Mouse (Mus musculus): ENCODE results near the gene Tmem102.

DNA sequence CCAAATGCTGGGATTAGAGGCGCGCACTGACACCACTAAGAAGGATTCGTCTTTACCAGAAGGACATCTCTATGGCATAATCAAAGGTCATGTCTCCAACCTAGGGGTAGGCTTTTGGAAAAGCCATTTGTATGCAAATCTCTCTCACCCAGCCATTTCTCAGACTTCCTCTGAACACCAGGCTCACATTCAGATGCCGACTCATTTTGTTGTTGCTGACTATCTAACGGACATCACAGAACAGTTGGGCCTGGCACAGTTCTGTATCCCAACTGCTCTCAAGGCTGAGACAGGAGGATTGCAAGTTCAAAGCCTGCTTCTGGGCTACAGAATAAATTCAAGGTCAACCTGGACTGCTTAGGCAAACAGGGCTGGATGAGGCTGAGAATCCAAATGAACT, 18.1 kb downstream of the Tmem102 start:
- TF ChIP-seq POLR2A (IDR thresholded peaks at IDR 0.05; ENCODE audit: insufficient read length, low read depth) (no peak), REST (IDR thresholded peaks at IDR 0.05; ENCODE audit: insufficient read depth, insufficient read length) (no peak), MYOG (IDR thresholded peaks at IDR 0.05; ENCODE audit: control insufficient read depth in 1 of 3, insufficient read depth in 1 of 3, insufficient read length in 2 of 3, low read depth in 2 of 3) (no peak), CEBPB (IDR thresholded peaks at IDR 0.05; ENCODE audit: insufficient read depth, poor library complexity, severe bottlenecking) (no peak), SRF (IDR thresholded peaks at IDR 0.05; ENCODE audit: control insufficient read depth, insufficient read length, low read depth) (no peak), USF1 (IDR thresholded peaks at IDR 0.05; ENCODE audit: low read depth) (no peak)

All from myocyte (in vitro differentiated cells).